Comparison of ENCODE assay signal across 7 mouse cellular contexts in genomic region chr3:31095179-31095490, GRCm38 (mm10). TPM values are rescaled to one million over a fixed set of nuclear protein-coding genes. Genes with fewer than 3 reads are reported as not detected.
A peak's percentile ranks its signal among the peaks of the same experiment; 100 is the strongest.
DNase-seq lines count a peak whose midpoint lies in the region; ATAC-seq and TF ChIP-seq lines count a peak whose summit lies in the region.

No protein-coding gene starts in this region.

- peak overlapping the region; percentile 94 for H3K9ac ChIP-seq in lung, embryonic 14.5 days
- peak overlapping the region; percentile 94 for H3K9ac ChIP-seq in limb, embryonic 12.5 days (replicated peaks)

- peaks cover 15% of the 10 kb centered on the region; the same call in 1 of the 2 replicates for H3K36me3 ChIP-seq in lung, embryonic 14.5 days (ENCODE audit: insufficient read depth)
- H3K36me3 ChIP-seq in forebrain, embryonic 10.5 days (replicated peaks), result peaks cover 25% of the 10 kb centered on the region
- peaks cover 15% of the 10 kb centered on the region for H3K36me3 ChIP-seq in limb, embryonic 12.5 days

- peak overlapping the region; percentile 91 for H3K4me3 ChIP-seq in lung, embryonic 14.5 days (ENCODE audit: low read depth, low read length)
- H3K4me3 ChIP-seq in forebrain, embryonic 10.5 days, result peak overlapping the region; percentile 96
- peak overlapping the region; percentile 95 for H3K4me3 ChIP-seq in limb, embryonic 12.5 days (replicated peaks)

- WGBS in lung, embryonic 14.5 days, result 1% methylated on average over 33 of the region's 39 CpGs
- under 1% methylated on average over 26 of the region's 39 CpGs for WGBS in forebrain, embryonic 10.5 days
- under 1% methylated on average over 39 of the region's 39 CpGs for WGBS in limb, embryonic 12.5 days

- intact Hi-C loops in left cerebral cortex, postnatal 14 days (cut with DNase I), result no loop called here

- ATAC-seq in lung, embryonic 14.5 days (ENCODE audit: insufficient read depth), result peak; percentile 44
- ATAC-seq in limb, embryonic 12.5 days (ENCODE audit: insufficient number of reproducible peaks, insufficient read depth, low FRiP score, low TSS enrichment, low read depth), result 0 out of 2 replicates have a peak, but pooled peaks have one; percentile 16

- no peaks in the 10 kb centered on the region for H3K9me3 ChIP-seq in lung, embryonic 14.5 days (ENCODE audit: low read depth, low read length)
- H3K9me3 ChIP-seq in forebrain, embryonic 10.5 days, result no peaks in the 10 kb centered on the region
- H3K9me3 ChIP-seq in limb, embryonic 12.5 days, result no peaks in the 10 kb centered on the region

- H3K4me2 ChIP-seq in lung, embryonic 14.5 days, result peak overlapping the region; percentile 59
- peak overlapping the region; percentile 74 for H3K4me2 ChIP-seq in limb, embryonic 12.5 days

- H3K4me1 ChIP-seq in lung, embryonic 14.5 days (ENCODE audit: insufficient read depth), result peaks cover 19% of the 10 kb centered on the region
- peaks cover 55% of the 10 kb centered on the region for H3K4me1 ChIP-seq in forebrain, embryonic 10.5 days
- peaks cover 36% of the 10 kb centered on the region for H3K4me1 ChIP-seq in limb, embryonic 12.5 days (replicated peaks)

- peak overlapping the region; percentile 99 for H3K27ac ChIP-seq in lung, embryonic 14.5 days (ENCODE audit: low read depth)
- peak overlapping the region; percentile 98 for H3K27ac ChIP-seq in forebrain, embryonic 10.5 days
- peak overlapping the region; percentile 99 for H3K27ac ChIP-seq in limb, embryonic 12.5 days

- DNase-seq in lung, embryonic 14.5 days, result no peak
- DNase-seq in lung, postnatal 10 days, result no peak
- DNase-seq in forebrain, embryonic 10.5 days (ENCODE audit: extremely low spot score, low spot score), result no peak
- peak; percentile 12 for DNase-seq in skeletal muscle tissue, adult 2 months (ENCODE audit: low read depth, low spot score)
- no peak for DNase-seq in left cerebral cortex, postnatal 14 days (ENCODE audit: low spot score in 2 of 2)
- no peak for DNase-seq in layer of hippocampus, adult 9-10 months (ENCODE audit: low spot score)

- H3K27me3 ChIP-seq in lung, embryonic 14.5 days (ENCODE audit: insufficient read depth, low read length), result no peaks in the 10 kb centered on the region
- peaks cover 22% of the 10 kb centered on the region for H3K27me3 ChIP-seq in forebrain, embryonic 10.5 days (ENCODE audit: poor library complexity, severe bottlenecking)
- H3K27me3 ChIP-seq in limb, embryonic 12.5 days, result no peaks in the 10 kb centered on the region

- TF ChIP-seq CTCF in lung, embryonic 14.5 days (IDR thresholded peaks at IDR 0.05; ENCODE audit: low read depth), result no peak

RNA-seq across cellular contexts. Expression of gene Skil, which starts 0.3 kb away (rescaled TPM):
- 24.0 and 24.6 TPM in 2 replicates for polyA plus RNA-seq in lung, embryonic 14.5 days (2014; fragmentation: Nextera tagmentation; extraction: Ambion mirVana)
- 24.2 and 25.5 TPM in 2 replicates for polyA plus RNA-seq in forebrain, embryonic 10.5 days (2016; fragmentation: Nextera tagmentation; extraction: Ambion mirVana)
- 34.5 and 36.2 TPM in 2 replicates for polyA plus RNA-seq in limb, embryonic 12.5 days (2016; fragmentation: Nextera tagmentation; extraction: Ambion mirVana)
- 10 to 100 TPM; 63.1 to 64.6 TPM for total RNA-seq in left cerebral cortex, postnatal 14 days (2021)

RNA-seq across cellular contexts. Expression of gene Cldn11, which starts 54.6 kb away (rescaled TPM):
- 3.4 and 3.6 TPM in 2 replicates for polyA plus RNA-seq in lung, embryonic 14.5 days (2014; fragmentation: Nextera tagmentation; extraction: Ambion mirVana)
- polyA plus RNA-seq in forebrain, embryonic 10.5 days (2016; fragmentation: Nextera tagmentation; extraction: Ambion mirVana), result 9.0 TPM in 2 replicates
- 4.9 and 5.2 TPM in 2 replicates for polyA plus RNA-seq in limb, embryonic 12.5 days (2016; fragmentation: Nextera tagmentation; extraction: Ambion mirVana)
- total RNA-seq in left cerebral cortex, postnatal 14 days (2021), result 100 to 1,000 TPM in 1 of 2 experiments, 10 to 100 TPM in 1; 80.3 to 138 TPM
